Mouse (Mus musculus) neural tube, embryonic 14.5 days (tissue): Measurements from ENCODE around the gene Gm648. TPM values are rescaled to one million over a fixed set of nuclear protein-coding genes. Genes with fewer than 3 reads are reported as not detected.

Source experiments
- ATAC-seq: fragments of 200-750 bp; cut with Nextera tagmentation; 2 replicates; pipeline ENCODE4 v1.8.0; 2017; ENCODE audit warnings: low read depth, mild to moderate bottlenecking, moderate TSS enrichment, moderate library complexity
- H3K27ac ChIP-seq: fragments of 300-500 bp; sonication (generic); 2 replicates; pipeline ENCODE4 v1.5.1; 2014; ENCODE audit warnings: low read depth, mild to moderate bottlenecking, control low read depth, low read length, moderate library complexity, mixed read lengths
- H3K27me3 ChIP-seq: fragments of 300-500 bp; sonication (generic); 2 replicates; pipeline ENCODE4 v1.6.1; 2014; ENCODE audit warnings: low read length; ENCODE audit not compliant: control insufficient read depth, insufficient read depth
- H3K36me3 ChIP-seq: fragments of 300-500 bp; sonication (generic); 2 replicates; pipeline ENCODE4 v1.6.1; 2014; ENCODE audit warnings: low read length, mixed read lengths; ENCODE audit not compliant: control insufficient read depth, insufficient read depth
- H3K4me1 ChIP-seq: fragments of 300-500 bp; sonication (generic); 2 replicates; pipeline ENCODE4 v1.6.1; 2014; ENCODE audit warnings: low read length; ENCODE audit not compliant: control insufficient read depth, insufficient read depth
- H3K4me2 ChIP-seq: fragments of 300-500 bp; sonication (generic); 2 replicates; pipeline ENCODE4 v1.6.1; 2014; ENCODE audit warnings: mild to moderate bottlenecking, low read depth, low read length, control low read depth
- H3K4me3 ChIP-seq: fragments of 300-500 bp; sonication (generic); 2 replicates; pipeline ENCODE4 v1.5.1; 2014; ENCODE audit warnings: low read depth, low read length, control low read depth, mixed read lengths
- H3K9ac ChIP-seq: fragments of 300-500 bp; sonication (generic); replicated peaks from 2 replicates; pipeline ENCODE4 v1.6.1; 2014; ENCODE audit warnings: low read depth, mild to moderate bottlenecking, control low read depth, low read length, mixed read lengths
- H3K9me3 ChIP-seq: fragments of 300-500 bp; sonication (generic); 2 replicates; pipeline ENCODE4 v1.6.1; 2016; ENCODE audit warnings: low read length; ENCODE audit not compliant: control insufficient read depth
- whole genome bisulfite sequencing: fragments of 180-500 bp; shearing (Covaris S2); extraction: QIAGEN DNeasy Blood & Tissue Kit; methylation state at CpG from one replicate; pipeline ENCODE4 v1.1.7; 2014; 5-methylcytosine and 5-hydroxymethylcytosine counted together
- microRNA-seq: library from miRNA; unstranded; fragments of <30 nt; microRNA quantifications from one replicate; pipeline ENCODE4, GENCODE M21; 2016
- polyA plus RNA-seq: library from polyadenylated mRNA; unstranded; fragments of >200 nt; fragmentation: Nextera tagmentation; extraction: Ambion mirVana; gene quantifications from 2 replicates; pipeline ENCODE4 v1.2.1, GENCODE M21; 2014

The Gm648 gene
- polyA plus RNA-seq, 1 experiment from 2014 or later: not detected

DNA sequence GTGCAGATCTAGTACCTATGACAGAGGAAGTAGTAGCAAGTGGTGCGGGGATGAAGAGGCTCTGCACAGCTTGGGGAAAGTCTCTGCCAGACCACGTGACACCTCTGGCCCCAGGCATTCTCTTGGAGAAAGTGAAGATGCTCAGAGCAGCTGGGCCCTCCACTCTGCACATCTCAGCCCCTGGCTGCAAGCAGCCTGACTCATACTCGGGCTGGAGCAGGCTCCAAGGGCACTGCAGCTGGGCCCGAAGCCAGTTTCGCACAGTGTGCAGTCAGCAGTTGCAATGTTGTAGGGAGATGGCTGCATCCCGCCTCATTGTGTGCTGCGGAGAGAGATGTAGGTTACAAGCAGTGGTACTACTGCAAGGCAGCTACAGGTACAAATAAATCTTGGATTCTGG, 52.2 kb downstream of the Gm648 start:
- H3K4me1 ChIP-seq: no peaks in the 10 kb centered on the region
- no peaks in the 10 kb centered on the region for H3K27me3 ChIP-seq
- no peak for ATAC-seq
- no peak overlapping the region for H3K4me3 ChIP-seq
- no peak overlapping the region for H3K4me2 ChIP-seq
- H3K36me3 ChIP-seq: no peaks in the 10 kb centered on the region; the same call in 1 of the 2 replicates
- H3K9me3 ChIP-seq: no peaks in the 10 kb centered on the region
- 83% methylated on average over 7 of the region's 7 CpGs for WGBS
- no peak overlapping the region for H3K27ac ChIP-seq
- no peak overlapping the region for H3K9ac ChIP-seq

Small RNA genes within 50 kb of the gene (microRNA-seq; reads per million reads assigned to microRNA genes)
- gene Mir5116: not detected

Other genes starting within 250 kb of the Gm648 start
- gene Zfp449, start 203.2 kb downstream of the Gm648 start, polyA plus RNA-seq: 6.9 and 8.5 TPM in 2 replicates
- 28.6 and 36.3 TPM in 2 replicates for gene Smim10l2a, start 175.0 kb downstream of the Gm648 start, polyA plus RNA-seq
- gene Gm2174, start 101.6 kb downstream of the Gm648 start, polyA plus RNA-seq: 1.3 TPM in 1 of 2 replicates, not detected in the other
- gene Ints6l, start 94.7 kb downstream of the Gm648 start, polyA plus RNA-seq: 22.1 and 23.1 TPM in 2 replicates
- not detected in 2 replicates for gene Gm10477, start 24.9 kb downstream of the Gm648 start, polyA plus RNA-seq
- 67.7 and 69.1 TPM in 2 replicates for gene Mmgt1, start 48.5 kb upstream of the Gm648 start, polyA plus RNA-seq
- gene Slc9a6, start 60.2 kb upstream of the Gm648 start, polyA plus RNA-seq: 42.3 and 55.0 TPM in 2 replicates
- 216 and 247 TPM in 2 replicates for gene Fhl1, start 182.2 kb upstream of the Gm648 start, polyA plus RNA-seq